12 mouse cellular contexts compared by ENCODE assay signal in genomic region chr5:30619211-30619610, GRCm38 (mm10). TPM values are rescaled to one million over a fixed set of nuclear protein-coding genes. Genes with fewer than 3 reads are reported as not detected.
"Had no signal": no experiment of that assay in that cellular context is flagged by ENCODE, and none has a peak within 500 bp of the region (broad histone marks: within the 10 kb centered on the region; RNA-seq: fewer than 3 reads in every experiment).

No protein-coding gene starts in this region.

- H3K27ac ChIP-seq: limb, embryonic 13.5 days; liver, embryonic 14.5 days; midbrain, embryonic 13.5 days; neural tube, embryonic 15.5 days had no signal

- DNase-seq: kidney, postnatal 14 days; left cerebral cortex, postnatal 4 days; lung, adult 18-20 months; right cerebral cortex, adult 18-20 months; right cerebral cortex, postnatal 25 days; thymus, postnatal 36 days had no signal

- H3K4me3 ChIP-seq: limb, embryonic 13.5 days; midbrain, embryonic 13.5 days; myocyte; neural tube, embryonic 15.5 days had no signal

- ATAC-seq: midbrain, embryonic 13.5 days had no signal

- H3K9me3 ChIP-seq: limb, embryonic 13.5 days; midbrain, embryonic 13.5 days; neural tube, embryonic 15.5 days had no signal

- H3K9ac ChIP-seq: limb, embryonic 13.5 days; liver, embryonic 14.5 days; midbrain, embryonic 13.5 days; neural tube, embryonic 15.5 days had no signal

- H3K36me3 ChIP-seq: limb, embryonic 13.5 days; midbrain, embryonic 13.5 days; neural tube, embryonic 15.5 days had no signal

- H3K4me2 ChIP-seq: limb, embryonic 13.5 days; midbrain, embryonic 13.5 days; neural tube, embryonic 15.5 days had no signal

RNA-seq across cellular contexts. Expression of gene Kcnk3, which starts 31.2 kb away (rescaled TPM):
- total RNA-seq: megakaryocyte-erythroid progenitor cell, adult 5-6 weeks had no signal
